Mouse (Mus musculus) kidney, embryonic 14.5 days (tissue): ENCODE data around the gene Gnb3. TPM values are rescaled to one million over a fixed set of nuclear protein-coding genes. Genes with fewer than 3 reads are reported as not detected.

Experiments used
- ATAC-seq: fragments of 200-750 bp; cut with Nextera tagmentation; 2 replicates; pipeline ENCODE4 v1.8.0; 2017; ENCODE audit warnings: moderate number of reproducible peaks, mild to moderate bottlenecking, moderate TSS enrichment, moderate library complexity; ENCODE audit not compliant: low FRiP score, low TSS enrichment
- H3K27ac ChIP-seq: fragments of 300-500 bp; sonication (generic); 2 replicates; pipeline ENCODE4 v1.5.1; 2014; ENCODE audit warnings: low read depth, mild to moderate bottlenecking, low read length, moderate library complexity, mixed read lengths
- H3K27me3 ChIP-seq: fragments of 300-500 bp; sonication (generic); 2 replicates; pipeline ENCODE4 v1.6.1; 2014; ENCODE audit warnings: mild to moderate bottlenecking, low read length; ENCODE audit not compliant: control insufficient read depth, insufficient read depth
- H3K36me3 ChIP-seq: fragments of 300-500 bp; sonication (generic); 2 replicates; pipeline ENCODE4 v1.6.1; 2014; ENCODE audit warnings: low read length, mixed read lengths; ENCODE audit not compliant: control insufficient read depth, insufficient read depth
- H3K4me1 ChIP-seq: fragments of 300-500 bp; sonication (generic); 2 replicates; pipeline ENCODE4 v1.6.1; 2014; ENCODE audit warnings: low read length, mixed read lengths; ENCODE audit not compliant: control insufficient read depth, insufficient read depth
- H3K4me2 ChIP-seq: fragments of 300-500 bp; sonication (generic); replicated peaks from 2 replicates; pipeline ENCODE4 v1.6.1; 2014; ENCODE audit warnings: low read depth, mild to moderate bottlenecking, low read length
- H3K4me3 ChIP-seq: fragments of 300-500 bp; sonication (generic); 2 replicates; pipeline ENCODE4 v1.5.1; 2014; ENCODE audit warnings: mild to moderate bottlenecking, low read length
- H3K9ac ChIP-seq: fragments of 300-500 bp; sonication (generic); 2 replicates; pipeline ENCODE4 v1.6.1; 2014; ENCODE audit warnings: low read depth, mild to moderate bottlenecking, low read length, moderate library complexity
- H3K9me3 ChIP-seq: fragments of 300-500 bp; sonication (generic); 2 replicates; pipeline ENCODE4 v1.6.1; 2016; ENCODE audit warnings: low read length; ENCODE audit not compliant: control insufficient read depth
- WGBS: fragments of 180-500 bp; shearing (Covaris S2); extraction: QIAGEN DNeasy Blood & Tissue Kit; methylation state at CpG from one replicate; pipeline ENCODE4 v1.1.7; 2014; 5-methylcytosine and 5-hydroxymethylcytosine counted together
- polyA plus RNA-seq: library from polyadenylated mRNA; unstranded; fragments of >200 nt; fragmentation: Nextera tagmentation; extraction: Ambion mirVana; gene quantifications from 2 replicates; pipeline ENCODE4 v1.2.1, GENCODE M21; 2014

Gene Gnb3
- polyA plus RNA-seq, 1 experiment from 2014 or later = 1.3 TPM

DNA sequence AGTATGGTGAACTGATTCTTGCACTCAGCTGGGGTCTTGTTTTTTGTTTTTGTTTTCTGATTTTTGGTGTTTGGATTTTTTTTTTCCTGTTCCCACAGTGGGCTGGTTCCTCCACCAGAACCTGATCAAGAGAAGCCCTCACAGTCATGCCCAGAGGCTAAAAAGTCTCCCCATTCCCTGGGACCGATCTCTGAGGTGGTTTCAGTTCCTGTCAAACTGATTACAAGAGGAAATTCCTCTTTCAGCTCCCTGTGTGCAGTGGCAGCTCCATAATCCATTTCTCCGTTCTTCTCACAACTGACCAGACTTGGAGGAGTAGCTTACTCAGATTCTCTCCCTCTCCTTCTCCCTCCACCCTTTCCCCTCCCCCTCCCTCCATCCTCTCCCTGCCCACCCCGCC, 34.3 kb upstream of the Gnb3 start:
- ATAC-seq = no peak

DNA sequence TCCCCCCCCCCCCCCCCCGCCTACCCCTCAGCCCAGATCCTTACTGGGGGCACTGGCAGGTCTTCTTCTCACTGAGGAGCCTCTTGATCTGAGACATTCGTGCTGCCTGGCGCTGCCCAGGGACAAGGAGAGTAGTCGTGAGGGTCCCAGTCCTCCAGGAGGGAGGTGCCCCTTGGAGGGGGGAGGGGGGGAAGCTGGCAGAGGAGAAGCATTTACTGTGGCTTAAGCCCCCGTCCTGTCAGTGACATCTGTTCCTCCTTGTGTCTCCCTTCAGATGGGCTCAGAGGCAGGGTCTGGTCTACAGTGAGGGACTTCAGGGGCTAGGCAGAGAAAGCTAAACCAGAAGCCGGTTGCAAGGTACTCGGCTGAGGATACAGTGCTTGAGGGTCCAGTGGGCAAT, 26.5 kb upstream of the Gnb3 start:
- H3K36me3 ChIP-seq = no peaks in the 10 kb centered on the region
- H3K4me3 ChIP-seq = no peak overlapping the region
- H3K4me1 ChIP-seq = peaks cover 12% of the 10 kb centered on the region
- no peak overlapping the region for H3K4me2 ChIP-seq
- H3K9me3 ChIP-seq = no peaks in the 10 kb centered on the region
- no peak overlapping the region for H3K9ac ChIP-seq
- 62% methylated on average over 6 of the region's 7 CpGs for WGBS
- peaks cover 6% of the 10 kb centered on the region for H3K27me3 ChIP-seq
- ATAC-seq = no peak
- no peak overlapping the region for H3K27ac ChIP-seq

More for the DNA sequence above, 34.3 kb upstream of the Gnb3 start:
- WGBS = 40% methylated on average over 2 of the region's 3 CpGs
- Histone ChIP-seq H3K4me3 (no peak overlapping the region), H3K9me3 (no peaks in the 10 kb centered on the region), H3K36me3 (no peaks in the 10 kb centered on the region), H3K4me1 (no peaks in the 10 kb centered on the region), H3K27ac (no peak overlapping the region), H3K4me2 (no peak overlapping the region), H3K27me3 (no peaks in the 10 kb centered on the region), H3K9ac (no peak overlapping the region)

DNA sequence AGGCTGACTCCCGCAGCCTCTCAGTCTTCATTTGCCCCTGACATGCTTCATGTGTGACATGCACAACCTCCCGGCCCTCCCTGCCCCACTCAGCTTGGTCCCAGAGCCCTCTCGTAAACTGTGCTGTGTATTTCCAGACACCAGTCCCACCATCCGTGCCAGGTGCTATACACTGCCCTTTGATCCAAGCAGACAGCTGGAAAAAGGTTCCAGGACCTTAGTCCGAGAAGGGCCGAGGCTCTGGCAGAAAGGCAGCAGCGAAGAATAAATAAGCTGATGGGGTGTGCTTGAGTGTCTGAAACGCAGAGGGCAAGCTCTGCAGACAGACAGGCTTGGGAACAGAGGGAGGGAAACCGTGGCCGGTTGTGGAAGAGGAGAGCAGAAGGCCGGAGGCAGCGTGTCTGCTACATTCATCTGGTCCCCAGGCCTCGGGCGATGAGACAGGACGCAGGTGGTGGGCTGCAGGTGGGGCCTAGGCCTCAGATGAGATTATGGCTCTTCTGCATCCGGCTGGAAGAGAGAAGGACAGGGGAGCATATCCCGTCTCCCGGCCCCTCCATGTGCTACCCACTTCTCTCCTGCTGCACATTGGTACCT, 25.8 kb upstream of the Gnb3 start:
- Histone ChIP-seq H3K36me3 (no peaks in the 10 kb centered on the region), H3K4me3 (no peak overlapping the region), H3K4me1 (peaks cover 15% of the 10 kb centered on the region), H3K9me3 (no peaks in the 10 kb centered on the region), H3K27ac (no peak overlapping the region), H3K9ac (no peak overlapping the region), H3K4me2 (no peak overlapping the region), H3K27me3 (peaks cover 6% of the 10 kb centered on the region)
- ATAC-seq = no peak
- 57% methylated on average over 17 of the region's 18 CpGs for WGBS

DNA sequence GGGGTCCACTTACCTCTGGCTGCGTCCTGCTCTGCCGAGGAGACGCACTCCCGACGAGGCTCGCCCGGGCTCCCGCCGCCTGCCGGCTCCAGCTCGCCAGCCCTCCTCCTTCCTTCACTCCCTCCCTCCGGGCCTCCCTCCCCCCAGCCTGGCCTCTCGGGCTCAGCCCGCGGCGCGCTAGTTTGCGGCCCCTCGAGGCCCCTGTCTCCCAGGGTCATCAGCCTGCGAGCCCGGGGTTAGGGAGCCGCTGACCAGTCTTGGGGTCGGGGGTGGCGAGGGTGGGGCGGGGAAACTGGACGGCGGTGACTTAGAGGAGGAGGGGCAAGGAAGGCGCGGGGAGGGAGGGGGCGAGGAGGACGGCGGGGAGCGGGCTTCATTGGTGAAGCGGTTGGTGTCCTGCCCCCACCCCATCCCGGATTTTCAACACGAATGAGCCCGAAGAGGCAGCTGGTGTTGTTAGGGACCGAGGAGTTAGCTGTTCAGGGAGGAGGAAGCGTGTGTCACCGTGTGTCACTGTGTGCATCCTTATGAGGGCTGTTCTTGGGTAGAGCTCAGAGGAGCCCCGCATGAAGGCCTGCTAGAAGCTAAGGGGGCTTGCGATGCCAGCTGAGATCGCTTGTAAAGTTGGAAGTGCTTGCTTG, 23.7 kb upstream of the Gnb3 start, which contains the start of gene Gpr162:
Gpr162 (minus strand) TSS at position 326 of the 641 bp plus-strand sequence.
- Histone ChIP-seq H3K4me1 (peaks cover 21% of the 10 kb centered on the region), H3K27ac (no peak within 1 kb of the TSS), H3K27me3 (peaks cover 6% of the 10 kb centered on the region), H3K9me3 (no peaks in the 10 kb centered on the region), H3K4me2 (peak within 1 kb of the TSS; percentile 90), H3K9ac (peak within 1 kb of the TSS; percentile 65), H3K4me3 (peak within 1 kb of the TSS; percentile 52), H3K36me3 (no peaks in the 10 kb centered on the region)
- peak; percentile 60 for ATAC-seq
- under 1% methylated on average over 32 of the region's 43 CpGs for WGBS

DNA sequence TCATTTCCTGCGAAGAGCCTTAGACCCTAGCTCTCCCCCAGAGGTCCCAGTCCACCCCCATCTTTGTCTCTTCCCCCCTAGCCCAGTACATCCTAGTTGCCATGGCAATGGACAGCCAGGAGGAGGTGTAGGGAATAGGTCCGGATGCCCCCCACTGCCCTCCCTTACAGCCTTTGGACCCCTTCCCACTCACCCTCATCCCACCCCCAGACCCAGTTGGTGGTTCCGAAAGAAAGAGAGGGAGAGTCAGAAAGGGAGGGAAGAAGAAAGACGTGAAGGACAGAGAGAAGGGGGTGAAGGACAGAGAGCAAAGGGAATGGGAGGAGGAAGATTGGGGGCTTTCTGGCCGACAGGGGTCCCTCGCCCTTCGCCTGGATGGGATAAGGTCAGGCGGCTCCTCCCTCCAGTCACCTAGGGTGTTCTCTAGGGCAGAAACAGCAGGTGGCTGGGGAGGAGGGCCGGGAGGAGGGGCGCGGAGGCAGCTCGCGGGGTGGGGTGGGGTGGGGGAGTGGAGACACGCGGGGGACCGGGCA, 23.1 kb upstream of the Gnb3 start:
- H3K4me3 ChIP-seq = peak overlapping the region; percentile 52
- peaks cover 6% of the 10 kb centered on the region for H3K27me3 ChIP-seq
- H3K9ac ChIP-seq = peak overlapping the region; percentile 65
- H3K4me2 ChIP-seq = peak overlapping the region; percentile 90
- peak; percentile 22; the same call in 1 of the 2 replicates for ATAC-seq
- H3K27ac ChIP-seq = no peak overlapping the region
- H3K36me3 ChIP-seq = no peaks in the 10 kb centered on the region
- peaks cover 25% of the 10 kb centered on the region for H3K4me1 ChIP-seq
- 0% methylated on average over 16 of the region's 16 CpGs for WGBS
- no peaks in the 10 kb centered on the region for H3K9me3 ChIP-seq

DNA sequence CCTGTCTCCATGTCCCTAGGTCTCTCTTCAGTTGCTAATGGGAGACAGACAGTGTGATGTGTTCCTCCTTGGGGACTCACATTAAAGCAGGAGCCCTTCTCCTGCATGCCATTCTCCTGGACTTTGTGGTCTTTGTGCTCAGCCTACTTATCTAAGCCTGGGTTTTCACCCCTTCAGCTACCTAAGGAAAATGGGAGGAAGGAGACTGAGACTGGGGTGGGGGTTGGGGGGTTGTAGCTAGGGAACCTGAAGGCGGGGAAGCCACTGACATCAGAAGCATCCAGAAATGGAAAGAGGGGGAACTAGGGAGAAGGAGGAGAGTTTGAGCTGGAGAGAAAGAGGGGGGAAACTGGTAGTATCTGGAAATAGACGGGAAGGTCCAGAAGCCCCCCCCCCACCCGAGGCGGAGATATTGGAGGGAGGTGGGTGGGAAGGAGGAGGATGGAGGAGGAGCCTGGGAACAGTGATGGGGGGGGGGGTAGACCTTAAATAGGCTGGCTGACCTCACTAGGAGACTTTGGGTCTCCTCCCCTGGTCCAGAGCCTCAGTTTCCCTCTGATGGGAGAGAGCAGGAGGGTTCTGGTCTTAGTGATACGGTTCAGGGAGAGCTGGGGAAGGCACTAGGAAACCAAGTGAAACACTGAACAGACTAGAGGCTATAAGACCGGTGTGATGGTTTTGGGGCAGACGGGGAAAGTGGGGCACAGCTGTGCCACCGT, 22.5 kb upstream of the Gnb3 start:
- Histone ChIP-seq H3K4me2 (peak overlapping the region; percentile 90), H3K9me3 (no peaks in the 10 kb centered on the region), H3K27me3 (peaks cover 6% of the 10 kb centered on the region), H3K9ac (no peak overlapping the region), H3K36me3 (no peaks in the 10 kb centered on the region), H3K4me1 (peaks cover 27% of the 10 kb centered on the region), H3K4me3 (peak overlapping the region; percentile 52), H3K27ac (no peak overlapping the region)
- no peak for ATAC-seq
- 13% methylated on average over 8 of the region's 8 CpGs for WGBS

DNA sequence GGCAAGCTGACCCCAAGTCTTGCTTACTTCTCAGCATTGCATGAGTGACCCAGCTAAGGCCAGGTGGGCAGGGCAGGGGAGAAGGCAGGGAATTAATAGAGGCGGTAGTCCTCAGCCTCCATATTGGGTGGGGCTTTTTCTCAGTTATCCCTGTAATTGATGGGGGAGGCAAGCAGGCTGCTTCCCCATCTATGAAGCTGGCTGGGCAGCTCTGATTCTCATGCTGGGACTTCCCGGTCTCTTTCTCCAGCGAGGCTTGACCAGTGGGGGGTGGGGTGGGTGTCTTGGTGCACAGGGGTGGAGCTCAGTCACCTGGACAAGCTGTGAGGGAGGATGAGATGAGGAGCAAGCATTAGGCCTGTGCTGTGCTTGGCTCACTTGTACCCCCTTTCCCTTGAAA, 21.7 kb upstream of the Gnb3 start:
- Histone ChIP-seq H3K36me3 (no peaks in the 10 kb centered on the region), H3K27me3 (peaks cover 6% of the 10 kb centered on the region), H3K4me1 (peaks cover 27% of the 10 kb centered on the region), H3K4me2 (no peak overlapping the region), H3K4me3 (no peak overlapping the region), H3K9me3 (no peaks in the 10 kb centered on the region), H3K27ac (no peak overlapping the region), H3K9ac (peak overlapping the region; percentile 12; the same call in 1 of the 2 replicates)
- 20% methylated on average over 3 of the region's 3 CpGs for WGBS
- no peak for ATAC-seq

DNA sequence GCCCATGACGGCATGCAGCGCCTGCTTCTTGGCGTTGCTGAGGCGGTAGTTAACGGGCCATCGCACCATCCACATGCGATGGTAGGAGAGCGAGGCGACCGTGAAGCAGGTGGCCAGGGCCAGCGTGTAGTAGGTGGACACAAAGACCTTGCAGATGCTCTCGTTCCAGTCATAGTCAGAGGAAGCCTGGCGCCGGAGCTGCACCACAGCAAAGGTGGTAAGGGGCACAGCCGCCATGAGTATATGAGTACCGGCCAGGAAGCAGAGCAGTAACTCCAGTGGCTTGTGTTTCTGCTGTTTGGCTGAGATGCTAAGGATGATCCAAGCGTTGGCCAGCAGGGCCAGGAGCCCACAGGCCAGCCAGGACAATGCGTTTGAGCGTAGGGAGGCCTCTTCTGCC, 21.2 kb upstream of the Gnb3 start:
- Histone ChIP-seq H3K27me3 (peaks cover 6% of the 10 kb centered on the region), H3K4me2 (no peak overlapping the region), H3K4me1 (peaks cover 28% of the 10 kb centered on the region), H3K9me3 (no peaks in the 10 kb centered on the region), H3K27ac (no peak overlapping the region), H3K36me3 (no peaks in the 10 kb centered on the region), H3K4me3 (no peak overlapping the region), H3K9ac (peak overlapping the region; percentile 12; the same call in 1 of the 2 replicates)
- ATAC-seq = no peak
- 85% methylated on average over 19 of the region's 19 CpGs for WGBS

DNA sequence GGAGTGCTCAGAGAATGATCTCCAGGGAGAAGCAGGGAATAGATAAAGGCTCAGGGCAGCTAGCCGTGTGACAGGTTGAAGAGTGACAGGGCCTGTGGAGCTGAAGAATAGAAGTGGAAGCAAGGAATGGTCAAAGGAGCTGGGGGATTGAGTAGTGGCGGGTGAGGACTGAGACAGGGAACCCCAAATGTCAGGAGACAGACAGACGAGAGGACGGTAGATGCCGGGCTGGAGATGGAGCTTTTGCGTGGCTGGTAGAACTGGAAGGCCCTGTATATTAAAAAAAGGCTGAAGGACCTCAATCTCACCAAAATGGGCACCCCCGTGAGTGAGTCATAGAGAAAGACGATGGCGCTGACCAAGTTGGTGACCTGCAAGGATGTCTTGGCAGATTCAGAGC, 20.4 kb upstream of the Gnb3 start:
- no peak for ATAC-seq
- peaks cover 33% of the 10 kb centered on the region for H3K4me1 ChIP-seq
- no peaks in the 10 kb centered on the region for H3K9me3 ChIP-seq
- no peaks in the 10 kb centered on the region for H3K36me3 ChIP-seq
- no peak overlapping the region for H3K9ac ChIP-seq
- no peak overlapping the region for H3K27ac ChIP-seq
- H3K4me3 ChIP-seq = no peak overlapping the region
- no peak overlapping the region for H3K4me2 ChIP-seq
- WGBS = 89% methylated on average over 9 of the region's 9 CpGs
- H3K27me3 ChIP-seq = peaks cover 6% of the 10 kb centered on the region
